Mouse (Mus musculus) myocyte (in vitro differentiated cells): ENCODE results near the gene Pknox2. TPM values are rescaled to one million over a fixed set of nuclear protein-coding genes. Genes with fewer than 3 reads are reported as not detected.

ENCODE experiments used
- H3K27me3 ChIP-seq: one replicate; pipeline ENCODE4 v1.6.1; 2011; ENCODE audit not compliant: control insufficient read depth, insufficient read depth, insufficient read length
- H3K36me3 ChIP-seq: one replicate; pipeline ENCODE4 v1.6.1; 2011; ENCODE audit not compliant: control insufficient read depth, insufficient read depth
- H3K4me2 ChIP-seq: one replicate; pipeline ENCODE4 v1.6.1; 2011; ENCODE audit warnings: low read depth, control low read depth
- H3K4me3 ChIP-seq: one replicate; pipeline ENCODE4 v1.5.1; 2011; ENCODE audit warnings: mild to moderate bottlenecking, control low read depth, moderate library complexity
- H3K79me2 ChIP-seq: one replicate; pipeline ENCODE4 v1.6.1; 2011; ENCODE audit not compliant: control insufficient read depth, insufficient read depth
- H3ac ChIP-seq: one replicate; pipeline ENCODE4 v1.6.1; 2011; ENCODE audit not compliant: control insufficient read depth, insufficient read length
- CEBPB ChIP-seq: IDR thresholded peaks from 2 replicates; pipeline ENCODE4 v1.6.1; 2011; ENCODE audit warnings: mild to moderate bottlenecking, moderate library complexity; ENCODE audit not compliant: poor library complexity, insufficient read depth, severe bottlenecking
- E2F4 ChIP-seq: IDR thresholded peaks from one replicate; pipeline ENCODE4 v1.6.1; 2011; ENCODE audit warnings: mild to moderate bottlenecking, control low read depth, moderate library complexity; ENCODE audit not compliant: insufficient read depth
- MAX ChIP-seq: IDR thresholded peaks from one replicate; pipeline ENCODE4 v1.6.1; 2011; ENCODE audit warnings: low read depth, mild to moderate bottlenecking, control low read depth
- MYOD1 ChIP-seq, 3 experiments: IDR thresholded peaks; one replicate each; pipeline ENCODE4 v1.6.1; 2011; ENCODE audit warnings: control low read depth in 2 of 3, low read depth in 2 of 3, mild to moderate bottlenecking in 2 of 3, moderate library complexity in 1 of 3; ENCODE audit not compliant: insufficient read length in 2 of 3, control insufficient read depth in 1 of 3
- MYOG ChIP-seq, 3 experiments: IDR thresholded peaks; one replicate each; pipeline ENCODE4 v1.6.1; 2011; ENCODE audit warnings: control low read depth in 2 of 3, low read depth in 2 of 3, mild to moderate bottlenecking in 2 of 3; ENCODE audit not compliant: insufficient read length in 2 of 3, control insufficient read depth in 1 of 3, insufficient read depth in 1 of 3
- POLR2A ChIP-seq: IDR thresholded peaks from one replicate; pipeline ENCODE4 v1.6.1; 2011; ENCODE audit warnings: low read depth, mild to moderate bottlenecking, control low read depth, moderate library complexity; ENCODE audit not compliant: insufficient read length
- POLR2AphosphoS2 ChIP-seq: IDR thresholded peaks from one replicate; pipeline ENCODE4 v1.6.1; 2011; ENCODE audit warnings: low read depth, control low read depth; ENCODE audit not compliant: insufficient read length
- REST ChIP-seq: IDR thresholded peaks from one replicate; pipeline ENCODE4 v1.6.1; 2011; ENCODE audit warnings: mild to moderate bottlenecking, control low read depth, moderate library complexity; ENCODE audit not compliant: insufficient read depth, insufficient read length
- SRF ChIP-seq: IDR thresholded peaks from one replicate; pipeline ENCODE4 v1.6.1; 2011; ENCODE audit warnings: low read depth; ENCODE audit not compliant: control insufficient read depth, insufficient read length
- TCF12 ChIP-seq: IDR thresholded peaks from one replicate; pipeline ENCODE4 v1.6.1; 2011; ENCODE audit warnings: mild to moderate bottlenecking, control low read depth; ENCODE audit not compliant: poor library complexity, insufficient read depth, severe bottlenecking
- TCF3 ChIP-seq: IDR thresholded peaks from one replicate; pipeline ENCODE4 v1.6.1; 2011; ENCODE audit warnings: low read depth, control low read depth; ENCODE audit not compliant: insufficient read length
- USF1 ChIP-seq: IDR thresholded peaks from one replicate; pipeline ENCODE4 v1.6.1; 2011; ENCODE audit warnings: low read depth, mild to moderate bottlenecking, control low read depth, moderate library complexity
- polyA plus RNA-seq: library from polyadenylated mRNA; unstranded; fragments of >200 nt; fragmentation: generic; extraction: Trizol; gene quantifications from one replicate; pipeline ENCODE4 v1.2.1, GENCODE M21; 2012; ENCODE audit warnings: missing spikeins

The Pknox2 gene
- polyA plus RNA-seq, 1 experiment = 20.4 TPM

- H3K4me2 ChIP-seq = no peak overlapping the region
- no peak overlapping the region for H3ac ChIP-seq
- no peaks in the 10 kb centered on the region for H3K36me3 ChIP-seq
- TF ChIP-seq POLR2AphosphoS2 = no peak
- no peak for TF ChIP-seq TCF12
- H3K27me3 ChIP-seq = no peaks in the 10 kb centered on the region
- H3K79me2 ChIP-seq = no peaks in the 10 kb centered on the region
- H3K4me3 ChIP-seq = no peak overlapping the region
Observed at GRCm38 (mm10) chr9:37030347-37031213, 116.6 kb downstream of the Pknox2 start.

GRCm38 (mm10) chr9:37029811-37030346 lies 117.3 kb downstream of the Pknox2 start:
- no peak overlapping the region for H3ac ChIP-seq
- no peaks in the 10 kb centered on the region for H3K27me3 ChIP-seq
- no peak overlapping the region for H3K4me2 ChIP-seq
- TF ChIP-seq CEBPB = no peak
- TF ChIP-seq TCF12 = no peak
- no peak for TF ChIP-seq SRF
- TF ChIP-seq POLR2A = no peak
- TF ChIP-seq E2F4 = no peak
- no peak for TF ChIP-seq MAX
- no peak for TF ChIP-seq POLR2AphosphoS2
- no peak for TF ChIP-seq MYOD1 (IDR thresholded peaks at IDR 0.05; ENCODE audit: control insufficient read depth in 1 of 3, insufficient read length in 2 of 3, low read depth in 2 of 3)
- no peak for TF ChIP-seq REST
- TF ChIP-seq USF1 = no peak
- no peak for TF ChIP-seq TCF3
- no peak for TF ChIP-seq MYOG (IDR thresholded peaks at IDR 0.05; ENCODE audit: control insufficient read depth in 1 of 3, insufficient read depth in 1 of 3, insufficient read length in 2 of 3, low read depth in 2 of 3)
- no peak overlapping the region for H3K4me3 ChIP-seq
- no peaks in the 10 kb centered on the region for H3K79me2 ChIP-seq
- H3K36me3 ChIP-seq = no peaks in the 10 kb centered on the region

DNA sequence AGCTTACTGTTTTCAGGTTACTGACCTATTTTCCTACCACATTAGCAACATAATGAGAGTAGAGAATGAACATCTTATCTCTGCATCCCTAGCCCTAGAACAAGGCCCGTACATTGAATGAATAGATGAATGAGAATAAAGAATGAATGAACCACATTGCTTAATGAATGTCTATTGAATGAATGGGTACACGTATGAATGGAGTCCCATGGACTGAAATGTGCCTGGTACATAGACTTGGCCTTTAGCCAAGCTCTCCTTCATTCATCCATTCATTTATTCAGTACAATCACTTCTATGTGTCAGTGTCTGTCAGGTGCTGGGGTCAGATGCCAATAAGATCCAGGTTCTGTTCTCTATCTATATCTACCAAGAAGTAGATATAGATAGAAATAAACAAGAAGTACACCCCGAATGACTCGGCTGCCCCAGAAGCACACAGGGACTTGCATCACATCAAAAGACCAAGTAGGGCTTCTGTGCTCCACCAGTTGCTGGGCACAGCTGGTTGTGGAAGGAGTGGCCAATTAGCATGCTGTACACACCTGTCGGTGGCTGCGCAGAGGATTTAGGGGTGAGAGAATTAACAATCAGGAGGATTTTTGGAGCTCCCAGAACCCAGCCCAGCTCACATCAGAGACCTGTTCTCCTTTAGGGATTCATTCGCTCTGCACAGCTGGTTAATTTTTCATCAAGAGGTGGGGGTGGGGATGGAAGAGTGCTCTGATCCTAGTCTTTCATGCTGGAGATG lies 119.2 kb downstream of the Pknox2 start:
- TF ChIP-seq REST = no peak
- TF ChIP-seq MYOG (IDR thresholded peaks at IDR 0.05; ENCODE audit: control insufficient read depth in 1 of 3, insufficient read depth in 1 of 3, insufficient read length in 2 of 3, low read depth in 2 of 3) = peak in 2 of 3 experiments; percentile 53 to 55
- peak in 2 of 3 experiments; percentile 55 to 70 for TF ChIP-seq MYOD1 (IDR thresholded peaks at IDR 0.05; ENCODE audit: control insufficient read depth in 1 of 3, insufficient read length in 2 of 3, low read depth in 2 of 3)
- H3K4me3 ChIP-seq = no peak overlapping the region
- H3ac ChIP-seq = no peak overlapping the region
- H3K79me2 ChIP-seq = no peaks in the 10 kb centered on the region
- H3K27me3 ChIP-seq = no peaks in the 10 kb centered on the region
- no peak overlapping the region for H3K4me2 ChIP-seq
- no peaks in the 10 kb centered on the region for H3K36me3 ChIP-seq

GRCm38 (mm10) chr9:37025913-37026312 lies 121.3 kb downstream of the Pknox2 start:
- TF ChIP-seq USF1 (no peak), CEBPB (no peak), SRF (no peak), TCF12 (no peak), TCF3 (no peak), POLR2AphosphoS2 (no peak), POLR2A (no peak), E2F4 (no peak), REST (no peak), MYOG (IDR thresholded peaks at IDR 0.05; ENCODE audit: control insufficient read depth in 1 of 3, insufficient read depth in 1 of 3, insufficient read length in 2 of 3, low read depth in 2 of 3) (no peak), MAX (no peak), MYOD1 (IDR thresholded peaks at IDR 0.05; ENCODE audit: control insufficient read depth in 1 of 3, insufficient read length in 2 of 3, low read depth in 2 of 3) (no peak)
- no peaks in the 10 kb centered on the region for H3K36me3 ChIP-seq
- H3K4me3 ChIP-seq = no peak overlapping the region
- H3K79me2 ChIP-seq = no peaks in the 10 kb centered on the region
- H3ac ChIP-seq = no peak overlapping the region
- no peaks in the 10 kb centered on the region for H3K27me3 ChIP-seq
- H3K4me2 ChIP-seq = no peak overlapping the region
